Mouse (Mus musculus) megakaryocyte, embryonic 14.5 days (primary cell): ENCODE data around the gene Nudt3.

ENCODE experiments used
- FLI1 ChIP-seq: IDR thresholded peaks from 2 replicates; pipeline ENCODE4 v1.6.1; 2012; ENCODE audit warnings: low read length, inconsistent platforms, mixed read lengths
- GATA1 ChIP-seq: IDR thresholded peaks from 3 replicates; pipeline ENCODE4 v1.6.1; 2012; ENCODE audit warnings: mixed read lengths, low read length, inconsistent platforms, borderline replicate concordance

- TF ChIP-seq FLI1 (no peak), GATA1 (no peak)
Measured at GRCm38 (mm10) chr17:27534718-27535117, 88.6 kb downstream of the Nudt3 start.
